Mouse (Mus musculus): ENCODE results near the gene Fbln1. TPM values are rescaled to one million over a fixed set of nuclear protein-coding genes. Genes with fewer than 3 reads are reported as not detected.

The Fbln1 gene
- polyA plus RNA-seq, 1 experiment from 2014 or later, result 63.3 TPM

- H3K4me1 ChIP-seq, result peaks cover 14% of the 10 kb centered on the region
- no peaks in the 10 kb centered on the region for H3K36me3 ChIP-seq (ENCODE audit: poor library complexity, severe bottlenecking)
- H3K9ac ChIP-seq, result no peak overlapping the region
- no peak overlapping the region for H3K4me2 ChIP-seq
- no peak for ATAC-seq
- no peaks in the 10 kb centered on the region for H3K27me3 ChIP-seq
- WGBS, result 95% methylated on average over 8 of the region's 8 CpGs
- no peak overlapping the region for H3K4me3 ChIP-seq
- H3K27ac ChIP-seq, result no peak overlapping the region
- H3K9me3 ChIP-seq (replicated peaks), result no peaks in the 10 kb centered on the region
Measured at GRCm38 (mm10) chr15:85277221-85277620, 71.5 kb downstream of the Fbln1 start.

GRCm38 (mm10) chr15:85278986-85279385, 73.2 kb downstream of the Fbln1 start:
- Histone ChIP-seq H3K4me1 (no peaks in the 10 kb centered on the region), H3K9ac (no peak overlapping the region), H3K4me2 (no peak overlapping the region), H3K36me3 (ENCODE audit: poor library complexity, severe bottlenecking) (no peaks in the 10 kb centered on the region), H3K4me3 (no peak overlapping the region), H3K27ac (no peak overlapping the region), H3K9me3 (replicated peaks) (no peaks in the 10 kb centered on the region), H3K27me3 (no peaks in the 10 kb centered on the region)
- WGBS, result 96% methylated on average over 5 of the region's 5 CpGs
- no peak for ATAC-seq

GRCm38 (mm10) chr15:85282021-85282420, 76.3 kb downstream of the Fbln1 start:
- no peak overlapping the region for H3K4me2 ChIP-seq
- no peaks in the 10 kb centered on the region for H3K9me3 ChIP-seq (replicated peaks)
- H3K36me3 ChIP-seq (ENCODE audit: poor library complexity, severe bottlenecking), result no peaks in the 10 kb centered on the region
- no peak overlapping the region for H3K4me3 ChIP-seq
- H3K27ac ChIP-seq, result no peak overlapping the region
- 88% methylated on average over 5 of the region's 5 CpGs for WGBS
- H3K27me3 ChIP-seq, result no peaks in the 10 kb centered on the region
- no peak overlapping the region for H3K9ac ChIP-seq
- ATAC-seq, result no peak
- no peaks in the 10 kb centered on the region for H3K4me1 ChIP-seq

GRCm38 (mm10) chr15:85284651-85285050, 78.9 kb downstream of the Fbln1 start:
- 90% methylated on average over 6 of the region's 6 CpGs for WGBS
- no peaks in the 10 kb centered on the region for H3K36me3 ChIP-seq (ENCODE audit: poor library complexity, severe bottlenecking)
- no peak overlapping the region for H3K4me3 ChIP-seq
- no peak overlapping the region for H3K27ac ChIP-seq
- no peaks in the 10 kb centered on the region for H3K4me1 ChIP-seq
- H3K9me3 ChIP-seq (replicated peaks), result no peaks in the 10 kb centered on the region
- no peak overlapping the region for H3K4me2 ChIP-seq
- H3K9ac ChIP-seq, result no peak overlapping the region
- no peak for ATAC-seq
- H3K27me3 ChIP-seq, result no peaks in the 10 kb centered on the region

GRCm38 (mm10) chr15:85294632-85295031, 88.9 kb downstream of the Fbln1 start:
- H3K4me3 ChIP-seq, result no peak overlapping the region
- 85% methylated on average over 3 of the region's 3 CpGs for WGBS
- no peaks in the 10 kb centered on the region for H3K27me3 ChIP-seq
- H3K9ac ChIP-seq, result no peak overlapping the region
- no peak for ATAC-seq
- H3K9me3 ChIP-seq (replicated peaks), result no peaks in the 10 kb centered on the region
- no peak overlapping the region for H3K4me2 ChIP-seq
- H3K27ac ChIP-seq, result no peak overlapping the region
- no peaks in the 10 kb centered on the region for H3K36me3 ChIP-seq (ENCODE audit: poor library complexity, severe bottlenecking)
- H3K4me1 ChIP-seq, result peaks cover 19% of the 10 kb centered on the region

- 74% methylated on average over 8 of the region's 8 CpGs for WGBS
- H3K9ac ChIP-seq, result no peak overlapping the region
- H3K36me3 ChIP-seq (ENCODE audit: poor library complexity, severe bottlenecking), result no peaks in the 10 kb centered on the region
- no peak for ATAC-seq
- H3K27me3 ChIP-seq, result no peaks in the 10 kb centered on the region
- no peak overlapping the region for H3K4me3 ChIP-seq
- H3K4me1 ChIP-seq, result peaks cover 17% of the 10 kb centered on the region
- H3K9me3 ChIP-seq (replicated peaks), result no peaks in the 10 kb centered on the region
- H3K27ac ChIP-seq, result peak overlapping the region; percentile 49
- no peak overlapping the region for H3K4me2 ChIP-seq
Measured at GRCm38 (mm10) chr15:85295544-85295943, 89.8 kb downstream of the Fbln1 start.

GRCm38 (mm10) chr15:85295977-85296376, 90.2 kb downstream of the Fbln1 start:
- Histone ChIP-seq H3K4me3 (no peak overlapping the region), H3K9me3 (replicated peaks) (no peaks in the 10 kb centered on the region), H3K27ac (peak overlapping the region; percentile 49), H3K36me3 (ENCODE audit: poor library complexity, severe bottlenecking) (no peaks in the 10 kb centered on the region), H3K9ac (no peak overlapping the region), H3K4me1 (peaks cover 17% of the 10 kb centered on the region), H3K4me2 (no peak overlapping the region), H3K27me3 (no peaks in the 10 kb centered on the region)
- ATAC-seq, result no peak
- 52% methylated on average over 2 of the region's 2 CpGs for WGBS

GRCm38 (mm10) chr15:85296538-85296937, 90.8 kb downstream of the Fbln1 start:
- WGBS, result 82% methylated on average over 3 of the region's 3 CpGs

GRCm38 (mm10) chr15:85298167-85298781, 92.5 kb downstream of the Fbln1 start:
- no peak overlapping the region for H3K9ac ChIP-seq
- WGBS, result 62% methylated on average over 17 of the region's 17 CpGs
- H3K36me3 ChIP-seq (ENCODE audit: poor library complexity, severe bottlenecking), result no peaks in the 10 kb centered on the region
- no peak overlapping the region for H3K27ac ChIP-seq
- no peaks in the 10 kb centered on the region for H3K27me3 ChIP-seq
- no peaks in the 10 kb centered on the region for H3K9me3 ChIP-seq (replicated peaks)
- H3K4me1 ChIP-seq, result peaks cover 17% of the 10 kb centered on the region
- no peak overlapping the region for H3K4me2 ChIP-seq
- H3K4me3 ChIP-seq, result no peak overlapping the region
- ATAC-seq, result no peak

More at GRCm38 (mm10) chr15:85296538-85296937, 90.8 kb downstream of the Fbln1 start:
- H3K27me3 ChIP-seq, result no peaks in the 10 kb centered on the region
- H3K4me2 ChIP-seq, result no peak overlapping the region
- peaks cover 17% of the 10 kb centered on the region for H3K4me1 ChIP-seq
- no peak overlapping the region for H3K4me3 ChIP-seq
- H3K9me3 ChIP-seq (replicated peaks), result no peaks in the 10 kb centered on the region
- H3K36me3 ChIP-seq (ENCODE audit: poor library complexity, severe bottlenecking), result no peaks in the 10 kb centered on the region
- no peak overlapping the region for H3K9ac ChIP-seq
- no peak for ATAC-seq
- H3K27ac ChIP-seq, result no peak overlapping the region

GRCm38 (mm10) chr15:85298946-85299345, 93.2 kb downstream of the Fbln1 start:
- H3K9me3 ChIP-seq (replicated peaks), result peaks cover 2% of the 10 kb centered on the region; the same call in 1 of the 2 replicates
- WGBS, result 90% methylated on average over 9 of the region's 9 CpGs
- no peak overlapping the region for H3K4me3 ChIP-seq
- H3K27me3 ChIP-seq, result no peaks in the 10 kb centered on the region
- H3K27ac ChIP-seq, result no peak overlapping the region
- no peaks in the 10 kb centered on the region for H3K36me3 ChIP-seq (ENCODE audit: poor library complexity, severe bottlenecking)
- H3K9ac ChIP-seq, result no peak overlapping the region
- peaks cover 17% of the 10 kb centered on the region for H3K4me1 ChIP-seq
- ATAC-seq, result no peak
- H3K4me2 ChIP-seq, result no peak overlapping the region

GRCm38 (mm10) chr15:85303241-85303640, 97.5 kb downstream of the Fbln1 start:
- H3K4me3 ChIP-seq, result no peak overlapping the region
- no peak overlapping the region for H3K9ac ChIP-seq
- 54% methylated on average over 4 of the region's 4 CpGs for WGBS
- no peak overlapping the region for H3K4me2 ChIP-seq
- 0 out of 2 replicates have a peak, but pooled peaks cover under 1% of the 10 kb centered on the region for H3K4me1 ChIP-seq
- no peak for ATAC-seq
- H3K27me3 ChIP-seq, result no peaks in the 10 kb centered on the region
- peaks cover 4% of the 10 kb centered on the region; the same call in 1 of the 2 replicates for H3K9me3 ChIP-seq (replicated peaks)
- H3K27ac ChIP-seq, result no peak overlapping the region
- H3K36me3 ChIP-seq (ENCODE audit: poor library complexity, severe bottlenecking), result no peaks in the 10 kb centered on the region

- 89% methylated on average over 4 of the region's 4 CpGs for WGBS
- no peaks in the 10 kb centered on the region for H3K4me1 ChIP-seq
- no peak overlapping the region for H3K9ac ChIP-seq
- H3K9me3 ChIP-seq (replicated peaks), result peaks cover 4% of the 10 kb centered on the region; the same call in 1 of the 2 replicates
- H3K27me3 ChIP-seq, result no peaks in the 10 kb centered on the region
- H3K36me3 ChIP-seq (ENCODE audit: poor library complexity, severe bottlenecking), result no peaks in the 10 kb centered on the region
- no peak overlapping the region for H3K4me2 ChIP-seq
- H3K27ac ChIP-seq, result no peak overlapping the region
- no peak for ATAC-seq
- H3K4me3 ChIP-seq, result no peak overlapping the region
Measured at GRCm38 (mm10) chr15:85303976-85304375, 98.2 kb downstream of the Fbln1 start.

Data from forebrain, embryonic 13.5 days (tissue).